Mouse (Mus musculus) spleen, postnatal 10 days (tissue): ENCODE measurements around the gene Atp13a2.

ENCODE experiments used
- DNase-seq, 2 experiments: peaks; one replicate each; pipeline ENCODE4 v3.0.0; 2021 to 2022; ENCODE audit warnings: low spot score in 2 of 2

Gene Atp13a2

GRCm38 (mm10) chr4:140962207-140962909 lies 24.3 kb upstream of the Atp13a2 start:
- no peak for DNase-seq

- DNase-seq, result peak in 1 of 2 experiments; percentile 59
These were observed 23.7 kb upstream of the Atp13a2 start for GRCm38 (mm10) chr4:140962950-140963349.

- no peak for DNase-seq
These were observed 22.6 kb upstream of the Atp13a2 start for GRCm38 (mm10) chr4:140963941-140964597.

GRCm38 (mm10) chr4:140964620-140965019 lies 22.1 kb upstream of the Atp13a2 start:
- DNase-seq, result peak in 1 of 2 experiments; percentile 76

GRCm38 (mm10) chr4:140967386-140968159 lies 19.1 kb upstream of the Atp13a2 start:
- no peak for DNase-seq

- DNase-seq, result no peak
These were observed 15.0 kb upstream of the Atp13a2 start for GRCm38 (mm10) chr4:140971691-140972090.

- DNase-seq, result no peak
These were observed 12.3 kb upstream of the Atp13a2 start for GRCm38 (mm10) chr4:140974408-140974807.

GRCm38 (mm10) chr4:140975356-140975755 lies 11.3 kb upstream of the Atp13a2 start:
- DNase-seq, result no peak

GRCm38 (mm10) chr4:140977278-140977677 lies 9.4 kb upstream of the Atp13a2 start:
- DNase-seq, result no peak

GRCm38 (mm10) chr4:140977886-140978692 lies 8.6 kb upstream of the Atp13a2 start:
- no peak for DNase-seq

- peak in 1 of 2 experiments; percentile 46 for DNase-seq
These were observed 5.1 kb upstream of the Atp13a2 start for GRCm38 (mm10) chr4:140981605-140982004.

GRCm38 (mm10) chr4:140982808-140983207 lies 3.9 kb upstream of the Atp13a2 start:
- no peak for DNase-seq

GRCm38 (mm10) chr4:140983442-140983841 lies 3.2 kb upstream of the Atp13a2 start:
- peak; percentile 34 to 75 for DNase-seq

GRCm38 (mm10) chr4:140984544-140984943 lies 2.1 kb upstream of the Atp13a2 start:
- DNase-seq, result no peak

- DNase-seq, result no peak
These were observed 506 bp upstream of the Atp13a2 start for GRCm38 (mm10) chr4:140986024-140986710.

GRCm38 (mm10) chr4:140987476-140987875 lies 803 bp downstream of the Atp13a2 start:
- no peak for DNase-seq

GRCm38 (mm10) chr4:140988706-140989290 lies 2.1 kb downstream of the Atp13a2 start:
- peak in 1 of 2 experiments; percentile 46 for DNase-seq

- peak; percentile 24 to 59 for DNase-seq
These were observed 2.8 kb downstream of the Atp13a2 start for GRCm38 (mm10) chr4:140989447-140989846.

- DNase-seq, result no peak
These were observed 5.5 kb downstream of the Atp13a2 start for GRCm38 (mm10) chr4:140992215-140992614.

GRCm38 (mm10) chr4:140993846-140994245 lies 7.2 kb downstream of the Atp13a2 start:
- no peak for DNase-seq

GRCm38 (mm10) chr4:140995811-140996210 lies 9.1 kb downstream of the Atp13a2 start:
- no peak for DNase-seq
